Mouse (Mus musculus) right cerebral cortex, adult 18-20 months (tissue): ENCODE data around the gene Lipf.

ENCODE experiments used
- DNase-seq: peaks from one replicate; pipeline ENCODE4 v3.0.0; 2022; ENCODE audit warnings: mixed read lengths

The Lipf gene

DNA sequence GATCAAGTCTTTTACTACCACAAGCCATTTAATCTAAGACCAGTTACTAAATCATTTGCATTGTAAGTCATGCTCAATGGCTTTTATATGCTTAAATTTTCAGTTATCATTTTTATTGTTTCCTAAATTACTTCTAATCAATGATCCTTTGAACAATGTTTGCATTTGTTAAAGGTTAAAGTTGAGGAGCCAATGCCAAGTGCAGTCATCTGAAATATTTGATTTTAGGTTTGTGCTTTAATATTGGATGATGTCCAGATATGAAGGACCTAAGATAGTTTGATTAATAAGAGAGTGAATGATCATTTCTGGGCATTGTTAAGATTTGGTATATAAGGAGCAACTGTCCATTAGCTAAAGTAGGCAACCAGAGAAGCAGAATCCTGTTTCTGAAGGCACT lies at the start of gene Lipf:
Gene Lipf, plus strand, starts transcription at position 301 of the 400 bp plus-strand sequence.
- DNase-seq: no peak

DNA sequence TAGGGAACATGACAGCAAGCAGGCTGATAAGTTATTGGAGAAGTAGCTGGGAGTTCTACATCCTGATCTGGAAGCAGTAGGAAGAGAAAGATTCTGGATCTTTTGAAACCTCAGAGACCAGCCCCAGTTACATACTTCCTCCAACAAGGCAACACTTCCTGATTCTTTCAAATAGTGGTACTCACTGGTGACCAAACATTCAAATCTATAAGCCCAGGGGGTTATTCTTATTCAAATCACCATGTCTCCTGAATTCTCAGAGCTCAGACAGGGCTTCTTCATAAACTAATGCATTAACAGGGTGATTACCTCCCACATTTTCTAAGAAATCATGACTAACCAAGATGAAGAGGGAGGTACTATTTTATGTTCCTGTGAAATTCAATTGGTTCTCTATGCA lies 36.9 kb upstream of the Lipf start:
- DNase-seq: no peak

GRCm38 (mm10) chr19:33979007-33979406 lies 18.0 kb downstream of the Lipf start:
- peak; percentile 6 for DNase-seq

DNA sequence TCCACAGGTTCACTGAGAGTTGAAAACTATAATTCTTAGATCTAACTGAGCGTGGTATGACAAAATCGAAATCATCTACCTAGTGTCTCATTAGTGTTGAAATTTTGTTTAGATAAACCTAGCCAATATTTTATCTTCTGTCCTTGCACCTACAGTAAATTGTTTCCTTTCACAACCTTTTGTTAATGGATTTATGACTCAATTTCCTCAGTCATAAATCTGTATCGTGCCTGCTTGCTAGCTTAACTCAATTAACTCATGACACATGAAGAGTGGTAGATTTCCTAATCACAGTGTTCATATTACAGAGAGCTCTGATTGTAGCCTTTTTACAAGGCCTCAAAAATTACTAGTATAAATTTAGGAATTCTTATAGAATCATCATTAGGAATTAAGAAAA lies 22.1 kb downstream of the Lipf start:
- no peak for DNase-seq

GRCm38 (mm10) chr19:34008002-34008401 lies 47.0 kb downstream of the Lipf start, which contains the start of gene Lipk:
Gene Lipk (plus strand): TSS chr19:34008290.
- no peak for DNase-seq

DNA sequence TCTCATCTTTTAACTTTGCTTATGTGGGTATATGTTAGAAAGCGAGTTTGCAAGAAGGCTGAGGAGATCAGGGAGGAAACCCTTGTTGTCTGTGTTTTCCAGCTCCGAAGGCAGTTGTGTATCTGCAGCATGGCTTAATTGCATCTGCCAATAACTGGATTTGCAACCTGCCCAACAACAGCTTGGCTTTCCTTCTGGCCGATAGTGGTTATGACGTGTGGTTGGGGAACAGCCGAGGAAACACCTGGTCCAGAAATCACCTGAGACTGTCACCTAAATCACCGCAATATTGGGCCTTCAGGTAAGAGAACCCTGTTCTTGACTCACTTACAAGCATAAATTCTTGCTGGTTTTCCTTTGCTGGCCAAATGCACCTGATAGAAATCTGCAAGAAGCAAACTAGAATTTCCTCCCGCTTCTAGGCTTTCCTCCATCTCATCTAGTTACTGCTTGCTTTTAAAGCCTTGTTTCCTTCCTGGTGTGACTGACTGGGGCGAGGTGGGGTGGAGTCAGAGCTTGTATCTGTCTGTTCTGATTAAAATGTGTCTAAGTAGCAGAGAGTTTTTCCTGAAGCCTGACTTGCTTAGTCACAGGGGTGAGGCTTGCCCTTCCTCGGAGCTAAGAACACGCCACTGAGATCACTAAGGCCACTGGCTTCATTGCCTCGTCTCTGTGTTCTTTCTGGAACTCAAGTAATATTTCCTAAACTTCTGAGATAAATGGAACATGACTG lies 60.6 kb downstream of the Lipf start:
- no peak for DNase-seq

DNA sequence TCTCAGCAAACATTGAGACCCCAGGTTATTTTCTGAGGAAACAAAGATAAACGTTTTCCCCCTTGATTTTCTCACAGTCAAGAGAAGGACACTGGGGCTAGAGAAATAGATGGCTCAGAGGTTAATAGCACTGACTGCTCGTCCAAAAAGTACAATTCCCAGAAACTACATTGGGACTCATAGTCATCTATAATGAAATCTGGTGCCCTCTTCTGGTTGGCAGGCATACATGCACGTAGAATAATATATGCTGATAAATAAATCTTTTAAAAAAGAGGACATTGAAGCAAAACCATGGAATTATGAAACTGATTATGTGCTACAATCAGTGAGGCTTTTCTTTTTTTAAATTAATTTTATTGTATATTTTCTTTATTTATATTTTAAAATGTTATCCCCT lies 61.8 kb downstream of the Lipf start:
- DNase-seq: no peak
